Mouse (Mus musculus): ENCODE measurements at regions not wholly inside any gene's neighbourhood (a gene's known extent, or its start where the extent isn't known, plus 50 kb on each side); places are given as distances from the start of the nearest gene placed in this dataset.
A peak's percentile ranks its signal among the peaks of the same experiment; 100 is the strongest.

DNA sequence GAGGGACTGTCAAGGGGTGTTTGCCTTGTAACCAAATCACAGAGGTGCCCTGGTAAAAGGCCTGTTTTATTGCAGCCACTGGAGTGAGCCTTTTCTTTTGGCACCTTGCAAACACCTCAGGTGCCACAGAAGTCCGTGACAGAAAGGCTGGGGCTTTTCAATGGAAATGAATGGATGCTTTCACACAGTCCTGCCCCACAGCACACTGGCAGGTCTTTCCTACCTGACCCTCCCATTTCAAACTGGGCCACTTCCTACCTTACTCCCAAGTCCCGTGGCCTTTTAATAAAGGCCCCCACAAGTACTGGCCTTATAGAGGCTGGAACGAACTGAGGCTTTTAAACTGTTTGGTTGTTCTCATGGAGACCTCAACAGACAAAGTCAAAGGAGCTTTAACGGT, 453.1 kb upstream of the Mki67 start:
- DNase-seq (ENCODE audit: low spot score in 2 of 2): no peak

DNA sequence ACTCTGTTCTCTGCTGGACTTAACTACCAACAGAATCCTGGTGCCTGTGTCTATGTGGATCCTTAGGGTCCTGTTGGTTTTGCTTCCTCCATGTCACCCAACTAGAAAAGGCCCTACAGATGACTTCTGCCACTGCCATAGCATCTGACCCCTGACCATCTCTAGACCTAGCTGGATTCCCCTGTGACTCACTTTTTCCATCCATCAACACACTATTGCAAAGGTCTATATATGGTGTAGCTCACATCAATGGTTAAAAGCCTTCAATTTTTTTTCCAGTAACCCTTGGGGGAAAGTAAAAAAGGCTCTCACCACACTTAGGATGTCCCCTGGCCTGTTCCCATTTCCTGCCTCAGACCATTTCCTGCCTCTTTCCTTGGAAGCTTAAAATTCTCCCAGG, 460.2 kb upstream of the Mki67 start:
- no peak for DNase-seq (ENCODE audit: low spot score in 2 of 2)

DNA sequence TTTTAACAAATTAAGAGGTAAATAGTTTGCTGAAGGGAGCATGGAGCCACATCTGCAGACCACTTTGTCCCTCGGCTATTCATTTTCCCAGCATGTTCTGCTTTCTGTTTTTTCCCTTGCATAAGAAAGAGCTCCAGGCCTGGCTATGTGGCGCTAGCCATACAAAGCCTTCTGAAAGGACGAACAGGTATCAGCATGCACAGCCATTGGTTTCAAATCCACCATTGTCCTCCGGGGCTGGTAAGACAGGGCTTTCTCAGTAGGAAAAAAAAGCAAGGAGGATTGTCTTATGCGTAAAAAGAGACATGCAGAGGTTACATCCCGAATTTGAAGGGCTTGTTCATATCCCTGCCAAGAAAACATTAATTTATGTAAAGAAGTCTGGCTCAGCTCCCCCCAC, 464.8 kb upstream of the Mki67 start:
- DNase-seq (ENCODE audit: low spot score in 2 of 2): no peak

DNA sequence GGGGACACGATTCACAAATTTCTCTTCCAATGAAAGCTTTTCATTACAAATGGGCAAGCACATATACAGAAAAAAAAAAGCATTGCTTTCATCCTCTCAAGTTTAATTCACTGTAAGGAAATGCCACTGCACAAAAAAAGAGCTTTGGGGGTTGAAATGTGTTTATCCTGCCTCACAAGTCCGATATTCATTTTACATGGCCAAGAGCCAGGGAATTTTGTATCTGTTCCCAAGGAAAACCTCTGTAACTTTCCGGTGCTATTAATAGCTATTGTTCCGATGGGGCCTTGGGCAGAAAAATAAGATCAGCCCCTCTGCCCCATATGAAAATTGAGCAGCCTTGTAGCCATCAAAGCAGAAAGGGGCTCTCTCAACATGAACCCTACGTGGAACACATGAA, 465.9 kb upstream of the Mki67 start:
- no peak for DNase-seq (ENCODE audit: low spot score in 2 of 2)

DNA sequence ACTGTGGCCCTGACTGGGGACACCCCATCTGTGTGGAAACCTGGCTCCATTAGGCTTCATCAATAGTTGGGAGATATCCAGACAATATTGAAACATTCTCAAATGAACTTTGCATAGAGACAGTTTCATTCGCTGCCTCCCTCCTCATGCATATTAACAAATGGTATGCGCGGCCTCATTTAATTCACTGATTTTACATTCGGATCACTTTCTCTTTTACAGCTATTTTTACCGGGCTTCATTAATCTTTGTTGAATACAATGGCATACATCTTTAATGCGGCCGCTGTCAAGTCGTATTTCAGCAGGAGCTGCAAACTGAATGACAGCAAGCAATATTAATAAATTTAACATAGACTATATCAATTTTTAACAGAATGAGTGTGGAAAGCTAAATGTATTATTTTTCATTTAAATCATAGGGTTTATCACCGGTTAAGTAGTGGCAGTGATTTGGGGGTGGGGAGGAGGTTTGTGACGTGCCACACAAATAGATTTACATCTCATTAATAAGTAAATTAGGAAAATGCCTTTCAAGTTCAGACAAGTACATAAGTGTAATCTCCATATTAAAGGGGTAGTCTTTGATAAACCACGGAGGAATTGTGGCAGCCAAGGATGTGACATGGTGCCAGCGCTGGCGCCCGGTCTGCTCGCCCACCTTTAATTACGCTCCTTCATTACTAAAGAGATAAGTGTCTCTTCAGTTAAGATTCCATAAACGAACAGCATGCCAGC, 480.4 kb upstream of the Mki67 start:
- no peak for DNase-seq (ENCODE audit: low spot score in 2 of 2)

DNA sequence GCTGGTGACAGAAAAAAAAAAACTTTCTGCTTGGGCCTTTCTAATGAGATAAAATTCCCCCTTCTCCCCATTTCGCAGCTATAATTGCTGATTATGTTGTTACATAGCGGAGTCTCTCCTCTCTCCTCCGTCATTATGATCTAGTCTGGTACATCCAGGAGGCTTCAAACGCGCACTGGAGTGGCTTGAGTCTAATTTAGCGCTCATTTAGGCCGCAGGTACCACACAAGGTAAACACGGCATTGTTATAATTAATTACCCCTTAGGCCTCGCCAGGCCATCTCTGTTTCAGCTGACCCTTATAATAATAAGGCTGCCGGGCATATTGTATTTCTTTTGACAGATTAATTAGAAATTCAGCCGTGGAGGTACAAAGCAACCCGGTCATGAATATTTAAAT, 492.7 kb upstream of the Mki67 start:
- no peak for DNase-seq (ENCODE audit: low spot score in 2 of 2)

DNA sequence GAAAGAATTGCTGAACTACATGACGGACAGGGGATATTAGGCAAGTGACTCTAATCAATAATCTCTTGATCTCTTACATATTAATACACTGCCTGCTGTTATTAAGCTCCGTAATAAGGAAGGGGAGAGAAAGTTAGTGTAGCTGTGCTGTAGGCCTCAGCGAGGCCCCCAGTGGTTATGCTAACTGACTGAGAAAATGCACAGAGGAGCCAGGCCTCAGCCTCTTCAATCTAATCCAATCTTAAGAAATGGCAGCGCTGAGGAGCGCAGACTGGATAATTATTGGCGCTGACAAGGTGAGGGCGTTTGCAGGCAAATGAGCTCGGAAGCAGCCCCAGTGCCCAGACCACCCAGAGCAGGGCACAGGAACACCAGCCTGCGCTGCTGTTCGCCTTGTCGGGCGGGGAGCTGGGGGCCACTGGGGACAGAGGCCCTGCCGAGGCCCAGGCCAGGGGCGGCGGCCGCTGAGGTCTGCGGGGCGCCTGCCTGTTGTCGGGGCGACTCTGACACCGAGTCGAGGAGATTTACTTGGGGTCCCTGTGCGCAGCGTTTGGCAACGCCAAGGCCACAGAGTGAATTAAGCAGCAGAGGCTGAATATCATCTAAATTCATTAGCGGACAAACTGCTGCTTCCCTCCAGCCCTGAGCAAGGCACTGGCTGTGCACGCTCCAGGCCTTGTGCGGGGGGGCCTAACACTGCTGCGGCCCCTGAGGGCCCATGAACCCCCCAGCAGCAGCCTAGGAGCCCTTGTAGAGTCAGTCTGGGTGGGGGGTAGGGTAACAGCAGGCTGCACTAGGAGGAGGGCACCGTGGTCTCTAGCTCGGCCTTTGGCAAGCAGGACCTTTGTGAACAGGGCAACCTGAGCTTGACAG, 493.4 kb upstream of the Mki67 start:
- no peak for DNase-seq (ENCODE audit: low spot score in 2 of 2)

DNA sequence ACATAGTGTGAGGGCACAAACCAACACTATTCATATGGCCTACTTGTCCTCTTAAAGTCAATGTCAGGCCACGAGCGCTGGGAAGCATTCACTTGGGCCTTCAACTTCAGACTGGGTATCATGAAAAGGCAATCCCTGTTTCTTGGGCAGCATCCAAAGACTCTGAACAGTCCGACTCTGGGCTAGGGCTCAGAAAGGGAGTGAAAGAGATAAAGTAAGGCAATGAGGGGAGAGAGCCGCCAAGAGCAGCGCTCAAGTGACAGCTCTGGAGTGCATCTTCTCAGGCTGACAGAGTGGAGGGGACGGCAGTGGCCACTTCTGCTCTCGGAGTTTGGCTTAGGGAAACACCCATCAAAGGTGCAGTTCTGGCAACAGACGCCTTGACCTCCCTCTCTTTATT, 496.3 kb upstream of the Mki67 start:
- DNase-seq (ENCODE audit: low spot score in 2 of 2): no peak

DNA sequence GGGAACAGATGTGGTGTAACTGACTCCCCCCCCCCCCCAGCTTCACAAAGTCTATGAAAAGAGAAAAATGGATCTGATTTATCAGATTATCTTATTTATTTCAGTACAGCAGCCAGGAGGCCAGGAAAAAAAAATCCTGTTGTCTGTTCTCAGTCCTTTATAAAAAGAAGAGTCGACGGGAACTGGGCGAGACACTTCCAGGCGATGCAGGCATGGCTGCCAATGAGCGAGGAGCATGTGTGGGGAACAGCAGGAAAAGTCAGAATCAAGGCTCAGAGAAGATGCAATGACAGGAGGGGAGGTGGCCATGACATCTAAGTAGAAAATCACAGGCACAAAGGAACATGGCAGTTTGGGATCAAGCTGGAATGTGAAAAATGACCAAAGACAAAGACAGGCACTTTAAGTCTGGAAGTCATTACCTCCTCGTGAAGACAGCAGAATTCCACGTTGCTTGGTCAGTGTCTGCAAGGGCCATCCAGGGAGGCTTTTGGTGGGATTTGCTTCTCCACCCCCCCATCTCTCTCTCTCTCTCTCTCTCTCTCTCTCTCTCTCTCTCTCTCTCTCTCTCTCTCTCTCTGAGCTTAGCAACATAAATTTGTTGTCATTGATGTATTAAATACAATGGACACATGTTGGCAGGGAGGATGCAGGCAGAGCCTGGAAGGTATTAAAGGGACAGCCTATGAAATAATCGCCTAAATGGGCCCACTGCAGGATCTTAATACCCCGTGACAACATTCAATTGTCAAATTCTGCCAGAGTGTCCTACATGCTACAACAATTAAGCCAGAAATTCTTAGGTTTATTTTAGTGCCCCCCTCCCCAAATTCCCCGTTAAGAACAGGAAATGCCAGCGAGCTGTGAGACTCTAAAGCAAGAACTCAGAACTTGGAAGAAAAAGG, 497.1 kb upstream of the Mki67 start:
- DNase-seq (ENCODE audit: low spot score in 2 of 2): no peak

DNA sequence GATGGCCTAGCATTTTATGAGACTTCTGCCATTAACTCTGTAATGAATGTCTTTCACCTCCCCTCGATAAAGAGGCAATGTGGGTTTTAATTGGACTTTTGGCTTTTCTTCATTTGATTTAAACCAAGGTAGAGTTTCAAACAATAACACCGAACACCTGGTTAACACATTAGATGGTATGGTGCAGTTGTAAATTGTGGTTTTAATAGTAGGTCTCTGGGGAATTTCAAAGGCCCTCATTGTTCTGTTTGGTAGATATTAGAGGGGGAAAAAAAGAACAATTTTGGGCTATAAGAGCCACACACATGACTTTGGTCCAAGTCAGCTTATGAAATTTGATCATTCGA, 497.8 kb upstream of the Mki67 start:
- DNase-seq (ENCODE audit: low spot score in 2 of 2): no peak

DNA sequence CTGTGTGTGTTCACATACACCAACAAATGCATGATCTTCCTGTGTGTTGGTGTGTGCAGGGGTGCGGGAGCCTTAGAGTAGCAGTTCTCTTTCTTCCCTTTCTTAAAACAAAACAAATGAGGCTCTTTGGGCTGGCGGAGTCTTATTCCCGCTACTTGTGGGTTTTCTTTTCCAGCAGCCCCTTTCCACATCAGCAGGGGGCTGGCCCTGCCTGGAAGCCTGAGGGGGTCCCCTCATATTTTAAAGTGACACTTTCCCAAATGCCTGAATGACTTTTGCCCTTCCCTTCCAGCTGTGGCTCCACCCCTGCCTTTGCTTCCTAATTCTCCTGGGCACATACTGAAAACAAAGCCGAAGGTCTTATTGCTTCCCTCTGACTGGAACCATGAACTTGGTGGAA, 498.3 kb upstream of the Mki67 start:
- no peak for DNase-seq (ENCODE audit: low spot score in 2 of 2)

DNA sequence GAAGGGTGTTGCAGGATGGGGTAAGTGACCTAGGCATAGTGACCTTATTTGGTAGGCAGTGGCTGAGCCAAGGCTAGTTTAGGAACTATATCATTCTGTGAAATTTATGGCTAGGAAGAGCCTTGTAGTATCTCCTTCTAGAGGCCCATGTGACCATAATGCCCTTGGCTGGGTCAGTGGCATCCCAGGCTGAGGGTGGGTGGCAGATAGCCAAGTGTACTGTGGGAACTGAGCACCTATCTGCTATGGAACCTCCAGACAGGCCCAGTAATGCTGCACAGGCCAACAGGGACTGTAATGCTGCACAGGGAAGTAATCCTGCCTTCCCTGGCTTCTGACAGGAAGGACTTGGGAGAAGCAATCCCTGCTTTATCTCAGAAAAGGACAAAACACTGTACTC, 500.6 kb upstream of the Mki67 start:
- DNase-seq (ENCODE audit: low spot score in 2 of 2): no peak

DNA sequence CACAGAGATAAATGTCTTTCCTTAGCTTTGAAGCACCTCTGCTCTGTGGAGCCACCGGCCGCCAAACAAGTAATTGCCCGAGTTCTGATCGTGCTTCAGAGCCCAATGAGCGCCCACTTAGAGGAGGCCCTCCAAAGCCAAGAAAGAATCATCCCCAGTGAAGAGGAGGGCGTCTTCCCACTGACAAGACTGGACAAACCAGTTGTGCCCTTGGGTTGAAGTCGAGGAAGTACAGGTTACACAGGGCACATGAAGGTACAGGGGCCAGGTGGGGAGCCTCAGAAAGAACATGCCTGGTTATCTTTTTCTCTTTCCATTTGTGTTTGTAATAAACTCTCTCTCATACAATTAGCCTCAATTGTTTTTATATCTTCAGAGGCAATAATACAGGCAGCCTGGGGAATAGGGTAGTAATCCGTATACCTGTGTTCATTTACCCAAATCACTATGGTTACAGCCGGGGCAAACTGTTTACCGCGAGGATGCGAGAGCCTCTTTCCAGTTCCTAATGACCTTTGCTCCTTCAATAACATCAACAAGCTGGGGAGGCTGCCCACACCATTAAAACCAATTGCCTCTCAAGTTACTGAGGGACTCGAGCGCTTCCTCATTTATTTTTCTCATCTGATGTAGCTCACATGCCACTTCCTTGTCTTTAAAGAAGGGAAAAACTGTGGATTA, 503.5 kb upstream of the Mki67 start:
- DNase-seq (ENCODE audit: low spot score in 2 of 2): no peak

DNA sequence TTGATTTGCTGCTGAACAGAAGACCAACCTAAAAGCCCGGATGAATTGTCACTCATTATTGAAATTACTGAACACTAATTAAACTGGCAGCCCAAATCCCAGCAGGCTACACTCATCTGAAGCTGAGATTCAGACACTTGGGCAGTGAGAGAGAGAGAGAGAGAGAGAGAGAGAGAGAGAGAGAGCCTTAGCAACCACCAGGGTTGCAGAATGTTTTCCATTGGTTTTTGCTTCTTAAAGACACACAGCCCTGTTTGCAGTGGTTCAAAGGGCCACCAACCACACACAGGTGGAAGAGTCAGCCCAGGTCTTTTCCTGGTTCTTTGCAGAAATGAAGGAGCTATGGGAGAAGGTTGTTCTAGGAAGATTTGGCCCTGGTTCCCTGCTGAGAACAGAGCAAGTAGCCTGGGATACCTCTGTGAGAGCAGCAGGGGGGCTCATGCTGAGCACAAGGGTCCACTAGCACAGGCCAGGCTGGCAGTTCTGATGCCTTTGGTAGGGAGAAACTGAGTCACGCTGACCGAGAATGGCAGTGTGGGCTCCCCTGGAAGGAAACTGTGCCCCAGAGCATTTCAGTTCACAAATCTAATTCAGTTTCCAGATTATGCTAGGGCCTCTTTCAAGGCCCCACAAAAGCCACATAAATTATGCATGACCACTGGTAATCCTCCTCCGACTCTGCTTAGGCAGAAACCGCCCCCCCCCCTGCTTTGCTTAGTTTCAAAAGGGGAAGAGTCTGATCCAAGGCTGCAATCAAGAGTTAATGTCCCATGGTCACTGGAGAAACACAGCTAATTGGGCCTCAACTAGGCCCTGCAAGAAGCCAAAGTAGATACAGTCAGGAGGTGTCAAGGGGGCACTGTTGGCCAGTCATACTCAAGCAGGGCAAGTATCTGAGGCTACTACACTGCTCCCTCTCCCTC, 504.3 kb upstream of the Mki67 start:
- peak in 1 of 2 experiments; percentile 30 for DNase-seq (ENCODE audit: low spot score in 2 of 2)

DNA sequence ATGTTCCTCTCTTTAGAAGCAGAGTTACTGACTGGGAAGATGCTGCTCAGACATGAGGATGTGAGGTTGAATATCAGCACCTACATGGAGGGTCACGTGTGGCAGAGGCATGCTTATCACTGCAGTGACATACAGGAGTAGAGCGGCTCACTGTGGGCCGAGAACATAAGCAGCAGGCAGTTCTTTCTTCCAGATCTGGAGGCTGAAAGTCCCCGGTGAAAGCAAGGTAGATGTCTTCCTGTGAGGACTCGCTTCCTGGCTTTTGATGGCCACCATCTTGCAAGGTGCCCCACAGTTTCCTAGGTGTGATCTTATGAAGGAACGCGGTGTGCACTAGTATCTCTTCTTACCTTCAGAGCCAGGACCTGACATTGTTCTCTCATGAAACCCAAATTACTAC, 505.5 kb upstream of the Mki67 start:
- DNase-seq (ENCODE audit: low spot score in 2 of 2): no peak

DNA sequence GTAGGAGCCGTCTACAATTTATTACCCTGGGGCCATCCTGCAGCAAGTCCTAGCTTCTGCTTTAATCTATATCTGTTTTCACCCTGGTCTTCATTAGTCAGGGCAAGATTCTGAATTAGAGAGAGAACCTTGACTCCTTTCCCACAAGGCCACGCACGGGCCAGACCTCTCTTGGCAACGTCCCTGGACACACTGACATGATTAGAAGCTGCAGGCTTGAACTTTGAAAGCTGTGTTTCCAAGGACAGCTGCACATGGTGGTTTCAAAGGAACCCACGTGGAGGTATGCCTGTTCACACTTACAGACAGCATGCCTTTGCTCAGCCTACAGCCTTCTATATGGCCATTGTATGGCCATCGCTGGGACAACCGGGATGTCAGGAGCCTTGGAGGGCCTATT, 509.9 kb upstream of the Mki67 start:
- no peak for DNase-seq (ENCODE audit: low spot score in 2 of 2)

DNA sequence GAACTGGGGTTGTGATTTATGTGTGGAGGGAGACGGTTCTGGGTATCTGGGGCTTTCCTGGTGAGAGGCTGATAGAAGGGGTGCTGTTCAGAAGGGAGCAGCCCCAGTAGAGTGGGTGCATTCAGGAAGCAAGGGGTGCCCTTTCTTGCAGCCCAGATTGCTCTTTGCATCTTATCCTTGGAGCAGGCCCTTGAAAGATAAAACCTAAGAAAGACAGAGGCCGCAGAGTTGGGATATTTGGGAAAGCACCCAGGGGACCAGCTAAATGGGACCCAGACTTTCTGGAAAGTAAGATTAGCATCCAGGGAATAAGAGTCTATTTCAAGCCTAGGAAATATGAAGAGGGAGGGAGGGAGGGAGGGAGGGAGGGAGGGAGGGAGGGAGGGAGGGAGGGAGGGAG, 512.2 kb upstream of the Mki67 start:
- DNase-seq (ENCODE audit: low spot score in 2 of 2): no peak

DNA sequence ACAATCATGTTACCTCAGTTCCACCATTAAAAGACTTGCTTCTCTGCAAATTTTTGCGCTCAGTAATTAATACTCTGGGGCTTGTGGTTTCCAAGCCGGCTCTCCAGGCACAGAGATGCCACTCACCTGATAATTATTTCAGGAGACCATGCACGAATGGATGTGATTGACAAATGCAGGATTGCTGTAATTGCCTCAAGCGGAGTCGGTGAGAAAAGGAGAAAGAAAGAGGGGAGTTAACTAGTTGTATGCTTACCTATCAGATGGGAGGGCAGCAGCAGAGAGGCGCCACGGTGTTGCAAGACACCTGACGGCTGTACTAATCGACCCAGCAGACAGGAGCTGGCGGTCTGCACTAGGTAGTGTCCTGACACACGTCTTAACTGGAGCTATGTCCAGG, 513.4 kb upstream of the Mki67 start:
- DNase-seq (ENCODE audit: low spot score in 2 of 2): no peak

DNA sequence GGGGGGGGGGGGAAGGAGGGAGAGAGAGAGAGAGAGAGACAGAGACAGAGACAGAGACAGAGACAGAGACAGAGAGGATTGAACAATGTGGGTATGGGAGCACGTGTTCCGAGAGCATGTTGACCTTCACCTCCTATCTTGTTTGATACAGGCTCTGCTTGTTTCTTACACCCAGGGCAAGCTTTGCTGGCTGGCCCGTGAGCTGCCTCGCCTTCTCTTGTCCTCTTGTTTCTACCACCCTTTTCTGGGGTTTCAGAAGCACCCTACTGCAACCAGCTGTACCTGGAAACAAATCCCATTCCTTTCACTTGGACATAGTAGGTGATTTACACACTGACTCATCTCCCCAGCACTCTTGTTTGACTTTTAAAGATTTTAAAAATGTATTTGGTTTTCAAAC, 516.0 kb upstream of the Mki67 start:
- no peak for DNase-seq (ENCODE audit: low spot score in 2 of 2)

DNA sequence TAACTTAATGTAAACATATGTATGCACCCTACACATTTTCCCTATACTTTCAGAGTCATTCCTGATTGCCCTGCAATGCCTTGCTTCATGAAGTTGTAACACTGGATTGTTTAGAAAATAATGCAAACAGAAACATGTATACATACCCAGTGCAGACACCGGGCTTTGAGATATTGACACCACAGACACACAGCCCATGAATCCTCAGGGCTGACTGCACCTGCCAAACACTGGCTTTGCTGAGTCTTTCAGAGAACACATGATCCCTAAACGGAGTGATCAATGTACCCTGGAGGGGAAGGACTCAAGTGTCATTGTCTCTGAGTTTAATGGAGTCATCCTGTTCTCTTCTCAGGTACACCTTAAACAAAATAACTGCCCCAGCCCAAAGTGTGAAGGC, 519.4 kb upstream of the Mki67 start:
- no peak for DNase-seq (ENCODE audit: low spot score in 2 of 2)

DNA sequence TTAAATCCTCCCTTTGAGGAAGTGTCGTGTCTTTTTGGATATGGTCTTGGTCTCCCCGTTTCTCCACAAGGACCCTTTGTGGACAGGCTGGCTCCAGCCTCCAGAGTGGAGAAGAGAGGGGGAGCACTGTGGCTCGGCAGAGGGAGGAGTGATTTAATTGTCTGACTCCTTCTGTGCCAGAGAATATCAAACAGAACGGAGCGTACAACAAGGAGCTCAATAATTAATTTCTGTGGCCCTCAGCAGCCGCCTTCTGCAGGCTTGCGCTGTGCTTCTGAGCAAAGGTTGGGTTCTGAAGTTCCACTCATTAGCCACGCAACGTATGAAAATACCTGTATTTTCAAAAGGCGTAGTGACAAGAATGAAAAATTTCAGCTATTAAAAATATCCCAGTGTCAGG, 520.2 kb upstream of the Mki67 start:
- no peak for DNase-seq (ENCODE audit: low spot score in 2 of 2)

All from right cerebral cortex, postnatal 10 days (tissue).